Mouse (Mus musculus) E14TG2a.4 (cell line): ENCODE results near the gene 2900092C05Rik.

Source experiments
- CTCF ChIP-seq: conservative IDR thresholded peaks from 2 replicates; pipeline ENCODE4 v1.5.1; 2014; ENCODE audit warnings: low read length
- NANOG ChIP-seq: IDR thresholded peaks from 2 replicates; pipeline ENCODE4 v1.6.1; 2014; ENCODE audit warnings: borderline replicate concordance, low read length, mixed read lengths

DNA sequence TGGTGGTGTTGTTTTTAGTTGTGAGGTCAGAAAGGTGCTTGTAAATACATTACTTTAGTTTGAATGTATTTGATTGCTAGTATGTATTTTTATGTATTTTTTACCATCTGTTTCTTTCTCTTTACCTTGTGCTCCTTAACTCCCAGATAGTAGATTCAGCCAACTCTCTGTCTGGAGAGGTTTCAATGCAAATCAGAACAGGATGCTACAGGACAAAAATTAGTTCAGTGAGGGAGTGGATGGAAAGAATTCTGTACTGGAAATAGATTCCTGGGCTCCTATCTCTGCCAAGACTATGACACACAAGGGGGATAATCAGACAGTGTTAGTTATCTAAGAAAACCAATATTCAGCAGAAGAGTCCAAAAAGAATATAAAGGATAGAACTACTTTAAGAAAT, 25.6 kb upstream of the 2900092C05Rik start:
- no peak for TF ChIP-seq CTCF
- no peak for TF ChIP-seq NANOG
